Mouse (Mus musculus): ENCODE measurements around the gene Crhr1. TPM values are rescaled to one million over a fixed set of nuclear protein-coding genes. Genes with fewer than 3 reads are reported as not detected.
"Not testable (repeated sequence)": the region's sequence is repeated elsewhere in the genome, so short reads cannot be mapped to it uniquely, and the experiment has no call there.

Gene Crhr1
- total RNA-seq, 2 experiments from 2014 or later, result 0.12 TPM; not detected in 1

DNA sequence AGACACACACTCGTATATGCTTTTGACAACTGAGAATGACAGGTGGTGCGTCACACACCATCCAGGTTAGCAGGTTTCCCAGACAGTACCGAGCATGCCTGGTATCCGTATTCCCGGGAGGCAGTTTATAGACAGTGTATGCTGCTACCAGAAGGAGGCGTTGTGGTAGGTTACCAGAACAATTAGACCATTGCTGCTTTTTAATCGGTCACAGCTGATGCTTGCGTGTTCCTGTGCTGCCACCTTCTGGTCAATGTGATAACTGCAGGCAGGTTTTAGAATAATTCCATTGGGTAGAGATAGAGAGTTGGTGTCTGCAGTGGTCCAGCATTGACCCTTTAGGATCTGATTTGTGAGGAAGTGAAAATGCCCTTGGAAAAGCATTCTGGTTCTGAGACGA, 63.1 kb downstream of the Crhr1 start:
- DNase-seq, result peak; percentile 79

DNA sequence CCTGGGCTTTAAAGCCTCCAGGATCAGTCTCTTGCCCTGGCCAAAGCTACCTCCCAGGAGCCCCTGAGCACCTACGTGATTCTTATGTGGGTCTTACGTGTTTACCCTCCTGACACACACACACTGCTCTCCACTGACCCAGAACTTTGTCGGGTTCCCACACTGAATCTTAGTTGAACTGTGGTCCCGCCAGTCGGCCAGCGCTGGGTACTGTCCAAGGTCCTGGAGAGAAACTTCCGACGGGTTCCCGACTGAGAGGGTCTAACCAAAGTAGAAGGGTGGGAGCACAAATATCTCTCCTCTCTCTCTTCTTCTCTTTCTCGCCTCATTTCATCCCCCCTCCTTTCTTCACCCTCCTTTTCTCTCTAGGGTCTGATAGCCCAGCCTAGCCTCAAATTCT, 65.2 kb downstream of the Crhr1 start:
- peak; percentile 48 for DNase-seq

DNA sequence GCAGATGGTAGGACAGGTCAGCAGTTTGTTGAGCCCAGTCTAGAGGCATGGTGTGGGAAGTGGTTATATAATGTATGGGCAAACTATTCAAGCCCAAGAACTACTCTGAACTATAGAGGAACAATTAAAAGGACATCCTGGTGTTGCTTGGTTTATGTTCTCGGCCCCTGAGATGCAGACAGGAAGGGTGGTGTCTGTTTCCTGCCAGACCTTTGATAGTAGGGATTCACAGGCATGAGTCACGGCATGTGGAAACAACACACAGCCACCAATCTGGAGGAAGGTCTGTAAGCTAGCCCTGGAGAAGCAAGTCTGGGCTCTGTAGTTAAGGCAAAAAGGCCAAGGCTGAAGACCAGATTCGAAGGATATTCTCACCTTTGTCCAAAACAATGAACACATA, 70.6 kb downstream of the Crhr1 start:
- no peak for DNase-seq

DNA sequence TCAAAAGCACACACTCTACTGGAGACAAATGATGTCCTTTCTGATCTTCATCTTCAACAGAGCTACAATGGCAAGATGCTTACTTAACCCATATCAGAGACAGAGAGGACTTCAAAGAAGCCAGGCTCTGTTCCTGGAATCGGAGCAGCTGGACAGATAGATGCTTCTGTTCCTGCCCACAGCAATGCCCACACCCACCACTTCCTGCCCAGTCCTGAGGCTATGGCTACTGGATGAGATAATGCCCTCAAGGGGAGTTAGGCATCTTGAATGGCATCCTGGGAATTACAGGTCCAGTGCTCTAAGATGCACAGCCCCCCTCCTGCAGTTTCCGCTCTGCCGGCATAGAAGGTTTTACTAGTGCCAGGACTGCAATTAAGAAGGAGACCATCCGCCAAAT, 73.9 kb downstream of the Crhr1 start:
- DNase-seq, result no peak

DNA sequence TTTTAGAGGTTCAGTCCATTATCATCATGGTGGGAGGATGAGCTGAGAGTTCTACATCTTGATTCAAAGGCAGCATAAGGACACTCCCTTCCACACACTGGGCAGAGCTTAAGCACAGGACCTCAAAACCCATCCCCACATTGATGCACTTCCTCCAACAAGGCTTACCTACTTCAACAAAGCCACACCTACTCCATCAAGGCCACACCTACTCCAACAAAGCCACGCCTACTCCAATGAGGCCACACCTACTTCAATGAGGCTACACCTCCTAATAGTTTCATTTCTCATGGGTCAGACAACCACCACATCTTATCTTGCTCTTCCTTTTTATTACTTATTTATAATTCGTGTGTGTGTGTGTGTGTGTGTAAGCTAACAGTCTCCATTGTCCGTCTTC, 76.4 kb downstream of the Crhr1 start:
- DNase-seq, result no peak

DNA sequence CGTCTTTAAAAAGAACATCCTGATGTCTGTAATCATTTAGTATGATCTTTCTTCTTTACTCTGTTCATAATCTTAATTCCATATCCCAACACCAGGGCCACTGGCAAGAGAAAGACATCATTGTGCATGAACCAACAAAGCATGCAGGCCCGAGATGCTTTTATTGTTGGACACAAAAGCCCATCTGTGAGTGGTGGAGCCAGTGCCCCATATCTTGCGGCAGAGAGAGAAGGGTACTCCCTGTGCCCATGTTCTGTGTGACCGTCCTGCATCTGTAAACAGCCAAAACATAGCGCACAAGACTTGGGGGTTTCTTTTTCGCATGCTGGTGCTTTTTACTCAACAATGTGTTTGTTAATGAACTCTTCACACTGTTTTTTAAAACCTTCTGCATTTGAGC, 78.6 kb downstream of the Crhr1 start:
- DNase-seq, result no peak

DNA sequence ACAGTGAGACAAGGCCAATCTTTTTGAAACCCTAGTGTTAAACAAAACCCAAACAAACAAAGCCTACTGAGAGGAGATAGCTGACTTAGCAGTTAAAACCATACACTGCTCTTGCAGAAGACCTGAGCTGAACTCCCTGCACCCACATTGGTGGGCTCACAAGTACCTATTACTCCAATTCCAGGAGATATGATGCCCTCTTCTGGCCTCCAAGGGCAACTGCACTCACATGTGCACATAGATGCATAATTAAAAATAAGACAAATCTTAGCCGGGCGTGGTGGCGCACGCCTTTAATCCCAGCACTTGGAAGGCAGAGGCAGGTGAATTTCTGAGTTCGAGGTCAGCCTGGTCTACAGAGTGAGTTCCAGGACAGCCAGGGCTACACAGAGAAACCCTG, 81.5 kb downstream of the Crhr1 start:
- not testable (repeated sequence) for DNase-seq

DNA sequence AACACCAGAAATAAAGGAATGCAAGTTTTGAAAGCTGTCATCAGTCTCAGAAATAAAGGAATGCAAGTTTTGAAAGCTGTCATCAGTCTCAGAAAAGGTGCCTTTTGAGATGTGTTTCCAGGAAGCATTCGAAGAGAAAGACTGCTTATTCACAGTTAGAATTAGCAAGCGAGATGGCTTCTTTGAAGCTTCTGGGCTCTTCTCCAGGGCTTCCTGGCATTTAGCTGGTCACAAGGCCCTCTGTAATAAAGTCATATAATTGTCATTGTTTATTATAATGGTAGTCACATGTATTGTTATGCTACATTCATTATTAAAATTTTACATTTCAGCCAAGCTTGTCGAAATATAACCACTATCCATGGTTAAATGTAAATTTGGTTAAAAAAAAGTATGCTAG, 85.4 kb downstream of the Crhr1 start:
- DNase-seq, result no peak

DNA sequence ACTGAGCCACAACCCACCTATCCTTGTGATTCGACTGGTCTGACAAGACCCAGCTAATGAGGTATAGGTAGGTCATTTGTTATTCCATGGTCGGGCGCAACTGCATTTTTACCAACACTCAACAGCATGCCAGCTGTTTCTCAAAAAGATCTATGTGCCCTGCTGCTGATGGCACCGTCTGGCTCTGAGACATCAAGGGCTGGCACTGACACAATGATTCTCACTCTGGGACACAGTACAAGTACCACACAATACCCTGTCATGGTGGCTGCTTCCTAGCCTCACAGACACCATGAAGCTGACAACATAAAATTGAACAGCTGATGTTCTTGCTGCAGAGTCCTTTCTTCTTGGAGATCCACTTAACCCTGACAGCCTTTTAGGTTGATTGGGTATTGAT, 87.6 kb downstream of the Crhr1 start:
- no peak for DNase-seq

DNA sequence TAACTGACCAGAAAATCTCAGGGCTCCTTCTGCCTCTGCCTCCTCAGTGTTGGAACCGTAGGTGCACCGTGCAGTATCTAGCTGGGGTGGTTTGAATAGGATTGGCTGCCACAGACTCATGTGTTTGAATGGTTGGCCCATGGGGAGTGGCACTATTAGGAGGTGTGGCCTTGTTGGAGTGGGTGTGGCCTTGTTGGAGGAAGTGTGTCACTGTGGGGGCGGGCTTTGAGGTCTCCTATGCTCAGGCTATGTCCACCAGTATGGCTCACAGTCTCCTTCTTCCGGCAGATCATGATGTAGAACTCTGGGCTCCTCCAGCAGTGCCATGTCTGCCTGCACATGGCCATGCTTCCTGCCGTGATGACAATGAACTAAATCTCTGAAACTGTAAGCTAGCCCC, 89.1 kb downstream of the Crhr1 start:
- no peak for DNase-seq

DNA sequence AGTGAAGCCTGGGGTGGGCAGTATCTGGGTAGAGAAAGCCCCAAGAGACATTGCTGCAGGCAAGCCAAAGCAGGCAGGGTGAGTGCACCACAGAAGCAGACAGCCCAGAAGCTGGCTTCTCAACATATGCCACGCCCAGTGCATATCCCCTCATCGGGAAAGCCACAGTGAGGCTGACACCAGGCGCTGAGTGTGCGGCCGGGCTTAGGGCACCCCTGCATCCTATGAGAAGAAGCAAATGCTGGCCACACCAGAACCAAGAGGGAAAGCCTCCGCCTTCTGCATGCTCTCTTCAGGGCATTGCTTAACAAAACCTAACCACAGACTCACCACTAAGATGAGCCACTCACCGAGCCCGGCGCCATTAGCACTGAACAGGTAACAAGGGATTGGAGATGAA, 90.6 kb downstream of the Crhr1 start:
- no peak for DNase-seq

Other genes with a start within 250 kb of the Crhr1 start
- gene Nsf, start 178.8 kb upstream of the Crhr1 start, total RNA-seq (2021), result 10 to 100 TPM; 19.7 to 22.2 TPM
- 10 to 100 TPM; 25.5 to 26.0 TPM for gene Arf2, start 166.1 kb upstream of the Crhr1 start, total RNA-seq (2021)
- not detected for gene Sppl2c, start 53.5 kb downstream of the Crhr1 start, total RNA-seq (2021)
- 10 to 100 TPM; 54.8 to 62.2 TPM for gene Mapt, start 98.5 kb downstream of the Crhr1 start, total RNA-seq (2021)

All from gastrocnemius, postnatal 10 days (tissue).